Mouse (Mus musculus) left cerebral cortex, adult 2 months (tissue): Measurements from ENCODE around the gene Gm5150. TPM values are rescaled to one million over a fixed set of nuclear protein-coding genes. Genes with fewer than 3 reads are reported as not detected.
"Not testable (repeated sequence)": the region's sequence is repeated elsewhere in the genome, so short reads cannot be mapped to it uniquely, and the experiment has no call there.

ENCODE experiments used
- DNase-seq, 2 experiments: peaks; one replicate each; pipeline ENCODE4 v3.0.0; 2021 to 2022; ENCODE audit warnings: low spot score in 2 of 2, mixed read lengths in 1 of 2; ENCODE audit errors: extremely low spot score in 1 of 2
- H3K27ac ChIP-seq: fragments of 200-600 bp; 2 replicates; pipeline ENCODE4 v1.8.1; 2022
- H3K4me3 ChIP-seq: fragments of 200-600 bp; 2 replicates; pipeline ENCODE4 v1.8.1; 2022
- CTCF ChIP-seq: fragments of 200-600 bp; IDR thresholded peaks from 2 replicates; pipeline ENCODE4 v1.8.1; 2022; ENCODE audit warnings: antibody characterized with exemption, mild to moderate bottlenecking, moderate library complexity
- intact Hi-C: fragments of 180-260 bp; cut with DNase I; formaldehyde crosslinking; loops from one replicate; pipeline ENCODE4 v1.15.1; 2025
- long read RNA-seq, 2 experiments: library from polyadenylated mRNA; stranded (forward); transcript quantifications; one replicate each; pipeline ENCODE4 v2.0.0; 2021; ENCODE audit warnings: borderline mapping rate in 2 of 2
- microRNA-seq, 2 experiments: library from miRNA; unstranded; fragments of <30 nt; microRNA quantifications; one replicate each; pipeline ENCODE4 v1.2.0; 2021
- total RNA-seq, 2 experiments: library from RNA; stranded (reverse); gene quantifications; 2 replicates each; pipeline ENCODE4 v1.2.3; 2021

Gene Gm5150
- not detected for total RNA-seq
- long read RNA-seq, experiment 1, result 0 reads
- long read RNA-seq, experiment 2, result 0 reads

GRCm38 (mm10) chr3:16006215-16006614 is at the start of gene Gm5150:
Gm5150 (minus strand) TSS chr3:16006437.
- no peak for DNase-seq
- Histone ChIP-seq H3K4me3 (no peak within 1 kb of the TSS), H3K27ac (no peak within 1 kb of the TSS)
- intact Hi-C loops, result no loop called here
- TF ChIP-seq CTCF, result no peak

DNA sequence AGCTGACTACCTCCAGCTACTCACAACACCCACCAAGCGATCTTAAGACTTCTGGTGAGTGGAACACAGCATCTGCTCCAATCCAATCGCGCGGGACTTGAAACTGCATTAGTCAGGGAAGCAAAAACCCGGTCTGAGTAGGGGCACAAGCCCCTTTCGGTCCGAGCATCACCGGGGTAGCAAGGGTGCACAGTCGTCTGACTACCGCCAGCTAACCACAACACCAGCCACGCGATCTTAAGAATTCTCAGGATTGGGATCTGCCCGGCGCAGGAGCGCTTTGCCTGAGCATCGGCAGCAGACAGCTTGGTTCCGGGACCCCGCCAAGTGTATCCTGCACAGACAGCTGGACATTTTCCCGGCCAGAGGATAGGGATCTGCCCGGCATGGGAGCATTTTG is 45.5 kb upstream of the Gm5150 start:
- intact Hi-C loops, DNase-seq, H3K27ac ChIP-seq, H3K4me3 ChIP-seq: not testable (repeated sequence)

- DNase-seq, result no peak
- Histone ChIP-seq H3K4me3 (no peak overlapping the region), H3K27ac (no peak overlapping the region)
- no peak; the same call in 1 of the 2 replicates for TF ChIP-seq CTCF
- intact Hi-C loops, result loop anchor here (10.0 kb wide), 1 partner anchor 1362 kb away; no protein-coding TSS in a partner anchor
These were observed 41.1 kb upstream of the Gm5150 start for GRCm38 (mm10) chr3:16047288-16047687.

GRCm38 (mm10) chr3:16043315-16043714 is 37.1 kb upstream of the Gm5150 start:
- TF ChIP-seq CTCF, result peak; percentile 61
- intact Hi-C loops, result loop anchor here (2.0 to 10.0 kb wide), 2 partner anchors 779 to 1359 kb away; no protein-coding TSS in a partner anchor
- H3K4me3 ChIP-seq, result no peak overlapping the region
- H3K27ac ChIP-seq, result no peak overlapping the region
- DNase-seq, result peak; percentile 22 to 24

- H3K4me3 ChIP-seq, H3K27ac ChIP-seq: not testable (repeated sequence)
- peak; percentile 66 for TF ChIP-seq CTCF
- intact Hi-C loops, result loop anchor here (5.0 kb wide), 1 partner anchor 1797 kb away; no protein-coding TSS in a partner anchor
- peak; percentile 47 to 56 for DNase-seq
These were observed 18.8 kb upstream of the Gm5150 start for GRCm38 (mm10) chr3:16024988-16025387.

- intact Hi-C loops, result loop anchor here (5.0 kb wide), 1 partner anchor 1800 kb away; no protein-coding TSS in a partner anchor
- TF ChIP-seq CTCF, result no peak
These were observed 16.0 kb upstream of the Gm5150 start for GRCm38 (mm10) chr3:16022214-16022613.

GRCm38 (mm10) chr3:16014456-16014855 is 8.2 kb upstream of the Gm5150 start:
- DNase-seq, H3K4me3 ChIP-seq, H3K27ac ChIP-seq, intact Hi-C loops: not testable (repeated sequence)

More at GRCm38 (mm10) chr3:16022214-16022613, 16.0 kb upstream of the Gm5150 start:
- DNase-seq, result no peak
- Histone ChIP-seq H3K4me3 (no peak overlapping the region), H3K27ac (no peak overlapping the region)

- Histone ChIP-seq H3K4me3 (no peak overlapping the region), H3K27ac (no peak overlapping the region)
- TF ChIP-seq CTCF, result no peak
- intact Hi-C loops, result no loop called here
- DNase-seq, result no peak
These were observed 1.6 kb upstream of the Gm5150 start for GRCm38 (mm10) chr3:16007827-16008226.

GRCm38 (mm10) chr3:16003890-16004633 is 2.2 kb downstream of the Gm5150 start:
- intact Hi-C loops, result no loop called here
- TF ChIP-seq CTCF, result no peak

DNA sequence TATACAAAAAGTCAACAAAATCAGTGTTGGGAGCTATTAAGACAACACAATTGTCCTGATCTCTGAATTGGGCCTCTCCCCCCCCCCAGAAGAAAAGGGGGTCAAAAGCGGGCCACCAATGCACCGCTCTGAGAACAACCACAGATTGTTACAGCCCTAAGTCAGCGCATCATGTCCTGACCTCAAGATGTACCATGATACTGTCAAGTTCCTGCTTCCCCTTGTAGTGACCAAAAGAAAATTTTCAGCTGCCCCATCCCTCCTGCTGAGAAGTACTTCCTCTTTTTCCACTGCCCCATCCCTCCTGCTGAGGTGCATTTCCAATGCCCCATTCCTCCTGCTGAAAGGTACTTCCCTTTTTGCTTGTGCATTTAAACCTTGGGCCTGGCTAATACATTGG is 6.8 kb downstream of the Gm5150 start:
- H3K4me3 ChIP-seq, intact Hi-C loops, H3K27ac ChIP-seq, DNase-seq: not testable (repeated sequence)

More at GRCm38 (mm10) chr3:16003890-16004633, 2.2 kb downstream of the Gm5150 start:
- Histone ChIP-seq H3K27ac (no peak overlapping the region), H3K4me3 (no peak overlapping the region)
- no peak for DNase-seq

GRCm38 (mm10) chr3:15982216-15982615 is 24.0 kb downstream of the Gm5150 start:
- intact Hi-C loops, result no loop called here
- Histone ChIP-seq H3K4me3 (no peak overlapping the region), H3K27ac (no peak overlapping the region)
- no peak for TF ChIP-seq CTCF
- no peak for DNase-seq

- no peak for DNase-seq
- Histone ChIP-seq H3K4me3 (no peak overlapping the region), H3K27ac (no peak overlapping the region)
- no peak for TF ChIP-seq CTCF
- intact Hi-C loops, result no loop called here
These were observed 49.3 kb downstream of the Gm5150 start for GRCm38 (mm10) chr3:15956921-15957320.

Small RNA genes lying within 50 kb of the gene (microRNA-seq; reads per million reads assigned to microRNA genes)
- 0 reads per million in 2 experiments for gene Gm24694

Other genes starting within 250 kb of the Gm5150 start
- not detected for gene Sirpb1c, start 157.9 kb downstream of the Gm5150 start, total RNA-seq